Mouse (Mus musculus): ENCODE measurements at regions not wholly inside any gene's neighbourhood (a gene's known extent, or its start where the extent isn't known, plus 50 kb on each side); places are given as distances from the start of the nearest gene placed in this dataset.

GRCm38 (mm10) chr3:130838626-130839422 is 108.6 kb upstream of the Rpl34 start:
- TF ChIP-seq CTCF (IDR thresholded peaks at IDR 0.05; ENCODE audit: extremely low read depth, insufficient read length, insufficient replicate concordance, low read depth, low read length) (no peak), POLR2A (IDR thresholded peaks at IDR 0.05; ENCODE audit: low read depth, low read length) (no peak)
